ENCODE assay signal across 2 mouse cellular contexts in the genomic region with DNA sequence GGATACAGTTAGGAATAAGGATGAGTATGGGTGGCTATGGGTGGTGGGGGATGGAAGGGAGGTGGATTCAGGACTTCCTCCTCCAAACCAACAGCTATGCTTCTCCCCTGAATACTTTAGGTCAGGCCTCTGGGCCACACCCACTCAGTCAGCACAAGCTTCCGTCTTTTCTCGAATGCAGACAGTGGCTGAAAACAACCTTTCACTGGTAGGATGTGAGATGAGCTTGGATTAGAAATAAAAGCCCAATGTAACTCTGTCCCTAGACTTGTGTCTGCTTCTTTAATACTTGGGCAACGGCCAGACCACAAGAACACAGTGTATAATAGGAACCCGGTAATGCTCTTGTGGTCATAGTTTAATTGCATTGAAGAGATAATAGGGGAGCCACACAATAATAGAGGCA.
TF ChIP-seq lines count a peak whose summit lies in the region.

No protein-coding gene starts in this region.

TF ChIP-seq in MEL, 35 proteins besides CTCF, POLR2A, EP300 and RAD21 (continued from another document):
- TF ChIP-seq ELF1 (IDR thresholded peaks at IDR 0.05; ENCODE audit: low read depth, low read length), result peak; percentile 70
- peak; percentile 62; the same call in 1 of the 2 replicates for TF ChIP-seq RCOR1 (IDR thresholded peaks at IDR 0.05; ENCODE audit: low read depth, low read length)
- TF ChIP-seq BHLHE40 (IDR thresholded peaks at IDR 0.05; ENCODE audit: borderline replicate concordance, low read depth, low read length), result peak; percentile 62; the same call in 1 of the 2 replicates
- TF ChIP-seq POLR2AphosphoS2 (IDR thresholded peaks at IDR 0.05; ENCODE audit: low read length), result no peak
- TF ChIP-seq NELFE (IDR thresholded peaks at IDR 0.05; ENCODE audit: low read depth, low read length), result peak; percentile 49
- peak; percentile 44 for TF ChIP-seq ETS1 (IDR thresholded peaks at IDR 0.05; ENCODE audit: low read depth, low read length)
- 0 out of 2 replicates have a peak, but pooled peaks have one; percentile 1 for TF ChIP-seq GATA1 (IDR thresholded peaks at IDR 0.05; ENCODE audit: low read depth, low read length)
- 0 out of 2 replicates have a peak, but pooled peaks have one; percentile 26 for TF ChIP-seq HCFC1 (IDR thresholded peaks at IDR 0.05; ENCODE audit: low read depth, low read length)
- TF ChIP-seq CHD1 (IDR thresholded peaks at IDR 0.05; ENCODE audit: low read depth, low read length), result no peak
- no peak for TF ChIP-seq ZMIZ1 (IDR thresholded peaks at IDR 0.05; ENCODE audit: low read depth, low read length)
- TF ChIP-seq SMC3 (IDR thresholded peaks at IDR 0.05; ENCODE audit: low read depth, low read length), result peak; percentile 3; the same call in 1 of the 2 replicates
- 0 out of 2 replicates have a peak, but pooled peaks have one; percentile 12 for TF ChIP-seq MAFK (IDR thresholded peaks at IDR 0.05; ENCODE audit: borderline replicate concordance, low read depth, low read length)
- no peak for TF ChIP-seq KAT2A (conservative IDR thresholded peaks at IDR 0.05; ENCODE audit: low read depth, low read length)
- peak; percentile 39; the same call in 1 of the 2 replicates for TF ChIP-seq MXI1 (IDR thresholded peaks at IDR 0.05; ENCODE audit: low read depth, low read length)

TF ChIP-seq in myocyte, 11 proteins besides CTCF, POLR2A, EP300 and RAD21 (continued from another document):
- TF ChIP-seq SRF (IDR thresholded peaks at IDR 0.05; ENCODE audit: control insufficient read depth, insufficient read length, low read depth) (no peak), E2F4 (IDR thresholded peaks at IDR 0.05; ENCODE audit: insufficient read depth) (no peak), MAX (IDR thresholded peaks at IDR 0.05; ENCODE audit: low read depth) (no peak), TCF12 (IDR thresholded peaks at IDR 0.05; ENCODE audit: insufficient read depth, poor library complexity, severe bottlenecking) (no peak), MYOG (IDR thresholded peaks at IDR 0.05; ENCODE audit: control insufficient read depth in 1 of 3, insufficient read depth in 1 of 3, insufficient read length in 2 of 3, low read depth in 2 of 3) (no peak), TCF3 (IDR thresholded peaks at IDR 0.05; ENCODE audit: insufficient read length, low read depth) (no peak), POLR2AphosphoS2 (IDR thresholded peaks at IDR 0.05; ENCODE audit: insufficient read length, low read depth) (no peak), REST (IDR thresholded peaks at IDR 0.05; ENCODE audit: insufficient read depth, insufficient read length) (no peak), USF1 (IDR thresholded peaks at IDR 0.05; ENCODE audit: low read depth) (no peak)
